Mouse (Mus musculus) cerebellum, postnatal 25 days (tissue): ENCODE measurements at regions not wholly inside any gene's neighbourhood (a gene's known extent, or its start where the extent isn't known, plus 50 kb on each side); places are given as distances from the start of the nearest gene placed in this dataset.

ENCODE experiments used
- DNase-seq, 2 experiments: peaks; one replicate each; pipeline ENCODE4 v3.0.0; 2021; ENCODE audit warnings: mixed read lengths in 2 of 2

DNA sequence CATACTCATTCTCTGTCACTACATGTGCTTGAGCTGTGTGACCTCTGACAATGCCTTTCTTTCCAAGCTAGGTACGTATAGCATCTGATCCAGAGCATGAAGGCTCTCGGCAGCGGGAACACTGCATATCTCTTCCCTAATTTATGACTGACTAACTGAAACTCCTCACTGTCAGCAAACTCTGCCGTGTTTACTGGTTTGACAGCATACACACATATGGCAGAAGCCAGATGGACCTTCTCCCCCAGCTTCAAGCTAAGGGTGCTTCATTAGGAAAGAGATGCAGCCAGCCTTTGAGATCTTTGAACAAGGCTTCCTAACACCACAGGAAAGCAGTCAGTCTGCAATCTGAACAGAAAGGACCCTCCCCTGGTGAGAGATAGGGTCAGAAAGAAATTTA, 186.9 kb upstream of the Acvr2a start:
- no peak for DNase-seq

DNA sequence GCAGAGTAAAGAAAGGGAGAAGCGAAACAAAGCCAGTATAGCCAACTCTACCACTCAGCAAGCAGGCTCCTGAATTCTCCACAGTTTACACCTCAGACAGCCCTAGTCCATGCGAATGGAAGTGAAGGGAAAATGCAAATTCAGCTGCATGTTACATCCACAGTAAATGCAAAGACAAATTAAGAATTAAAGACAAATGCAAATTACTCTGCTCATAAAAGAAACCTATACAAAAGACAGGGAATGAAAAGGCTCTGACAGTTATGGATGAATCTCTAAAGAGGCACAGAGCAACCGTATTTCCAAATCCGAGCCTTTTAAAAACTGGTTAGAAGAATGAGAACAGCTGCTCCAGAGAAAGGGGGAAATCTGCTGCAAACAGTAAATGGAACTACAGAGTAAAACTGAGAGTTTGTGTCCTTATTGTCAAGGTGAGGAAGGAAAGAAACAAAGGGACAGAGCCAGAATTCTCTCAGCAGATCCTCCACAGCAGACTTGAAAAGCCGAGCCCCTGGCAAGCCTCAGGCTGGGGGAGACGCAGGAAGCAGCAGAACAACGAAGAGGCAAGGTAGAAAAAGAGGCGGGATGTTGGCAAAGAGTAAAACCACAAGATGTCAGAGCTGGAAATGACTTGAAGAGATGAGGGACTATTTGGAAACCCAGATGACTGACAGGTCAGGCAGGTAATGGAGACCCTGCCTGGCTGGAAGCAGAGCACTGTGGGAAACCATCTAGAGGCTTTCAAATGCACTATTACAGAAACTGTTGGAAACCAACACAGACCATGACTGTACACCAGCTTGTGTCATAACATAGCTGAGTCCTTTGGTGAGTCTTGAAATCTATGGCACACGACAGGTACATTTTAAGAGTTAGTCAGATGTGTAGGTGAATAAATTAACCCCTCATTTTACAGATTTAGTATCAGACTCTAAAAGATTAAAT, 184.5 kb upstream of the Acvr2a start:
- no peak for DNase-seq

DNA sequence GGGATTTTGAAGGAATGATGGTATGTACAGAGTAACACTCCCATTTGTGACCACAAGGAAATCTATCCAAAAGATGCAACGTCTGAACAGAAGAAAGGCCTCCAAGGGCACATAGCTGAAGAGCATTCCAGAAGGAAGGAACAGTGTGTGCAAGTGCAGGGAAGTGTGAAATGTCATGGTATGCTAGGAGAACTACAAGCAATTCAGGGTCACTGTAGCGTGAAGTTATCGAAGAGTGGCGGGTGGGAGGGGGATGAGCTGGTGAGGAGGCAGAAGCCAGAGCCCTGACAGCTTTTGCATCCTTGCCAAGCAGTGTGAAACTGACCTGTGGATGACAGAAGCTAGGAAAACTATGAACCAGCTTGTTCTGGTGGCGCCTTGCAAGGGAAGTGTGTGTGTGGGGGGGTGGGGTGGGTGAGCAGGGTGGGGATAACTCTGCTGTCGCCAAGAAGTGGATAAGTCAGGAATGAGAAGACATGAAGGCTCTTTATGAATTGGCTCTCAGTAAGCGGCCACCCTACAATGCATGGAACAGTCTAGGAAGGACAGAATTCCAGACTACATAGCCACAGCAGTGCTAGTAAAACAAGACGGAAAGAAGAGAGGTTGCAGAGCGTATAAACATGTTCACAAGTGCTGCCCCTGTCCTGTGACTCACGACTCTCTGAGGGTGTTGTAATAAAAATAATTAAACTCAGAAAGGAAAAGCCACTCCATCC, 179.3 kb upstream of the Acvr2a start:
- DNase-seq: peak in 1 of 2 experiments; percentile 2

DNA sequence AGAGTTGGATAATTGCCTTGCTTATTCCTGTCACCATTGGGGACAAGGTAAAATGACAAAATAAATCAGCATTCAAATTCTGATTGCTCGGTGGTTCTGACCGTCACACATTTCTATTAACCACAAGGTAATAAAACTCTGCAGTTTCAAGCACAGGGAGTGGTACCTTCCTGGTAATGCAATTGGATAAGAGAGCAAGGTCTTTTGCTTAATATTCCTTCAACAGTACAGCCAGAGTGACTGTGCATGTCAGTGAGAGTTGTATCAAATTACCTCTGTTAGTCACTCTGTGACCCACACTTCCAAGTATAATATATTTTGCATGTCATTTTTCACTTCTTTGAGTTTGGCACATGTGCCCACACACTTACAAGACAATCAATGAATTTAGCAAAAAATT, 177.8 kb upstream of the Acvr2a start:
- no peak for DNase-seq

DNA sequence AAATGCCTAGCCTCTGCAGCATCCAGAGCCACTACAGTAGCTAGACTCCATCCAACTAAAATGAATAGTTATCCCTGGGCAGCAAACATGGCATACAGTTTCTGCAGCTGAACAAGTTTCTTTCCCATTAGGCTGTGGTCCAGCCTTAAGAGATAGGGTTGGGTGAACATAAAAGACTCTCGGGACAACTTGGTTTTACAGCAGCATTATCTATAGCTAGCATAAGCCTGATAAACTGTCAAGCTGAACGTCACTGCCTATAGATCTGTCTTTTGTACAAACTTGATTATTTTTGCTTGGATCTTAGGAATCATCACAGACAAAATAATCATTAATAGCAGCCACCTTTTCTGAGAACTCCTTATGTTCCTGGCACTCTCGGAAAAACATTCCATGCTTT, 169.8 kb upstream of the Acvr2a start:
- no peak for DNase-seq

DNA sequence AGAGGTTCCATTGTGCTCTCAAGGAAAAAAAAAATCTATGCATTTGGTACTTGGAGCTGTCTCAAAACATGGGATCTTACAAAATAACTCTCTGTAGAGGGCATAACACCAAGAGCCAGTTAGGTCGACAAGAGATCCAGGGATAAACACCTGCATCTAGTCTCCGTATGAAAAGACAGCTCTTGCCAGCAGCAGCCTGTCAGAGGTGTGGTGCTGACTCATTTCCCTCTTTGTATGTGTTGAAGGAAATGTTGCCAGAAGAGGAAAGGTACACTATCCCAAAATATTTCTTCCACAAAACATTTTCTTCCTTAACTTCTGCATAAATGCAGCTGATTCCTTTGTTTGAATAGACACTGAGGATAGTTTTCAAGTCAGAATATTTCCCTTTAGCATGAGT, 163.6 kb upstream of the Acvr2a start:
- DNase-seq: no peak

DNA sequence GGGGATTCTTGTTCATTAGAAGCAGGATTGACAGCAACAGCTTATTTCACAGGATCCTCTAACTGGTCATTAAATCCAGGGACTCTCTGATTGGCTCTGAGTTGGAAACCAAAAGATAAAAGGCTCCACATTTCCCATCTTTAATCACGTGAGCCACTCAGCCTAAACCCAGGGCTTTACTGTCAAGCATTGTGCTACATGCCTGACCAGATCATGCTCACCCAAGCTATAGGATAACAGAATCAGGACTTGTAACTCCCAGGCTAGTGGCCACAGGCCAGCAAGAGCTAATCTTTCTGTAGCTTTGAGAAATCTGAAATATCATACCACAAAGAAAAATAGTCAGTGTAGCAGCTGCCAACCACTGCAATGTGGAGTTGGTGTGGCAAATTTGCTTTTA, 152.7 kb upstream of the Acvr2a start:
- DNase-seq: no peak

DNA sequence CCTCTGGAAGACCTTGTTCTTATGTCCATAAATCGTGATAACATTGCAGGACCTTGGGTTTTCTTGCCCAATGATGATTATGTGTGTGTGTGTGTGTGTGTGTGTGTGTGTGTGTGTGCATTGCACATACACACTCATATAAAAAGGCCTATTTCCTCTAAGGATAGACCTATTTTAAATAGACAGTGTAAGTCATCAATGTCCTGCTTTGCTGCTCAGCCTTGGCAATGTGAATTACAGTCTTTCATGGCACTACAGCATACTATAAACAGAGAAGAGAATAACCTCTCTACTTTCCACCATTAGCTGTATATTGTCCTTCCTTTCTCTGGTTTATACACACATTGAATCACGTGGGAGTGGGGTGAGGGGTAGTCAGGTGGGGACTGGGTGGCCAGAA, 148.8 kb upstream of the Acvr2a start:
- no peak for DNase-seq

DNA sequence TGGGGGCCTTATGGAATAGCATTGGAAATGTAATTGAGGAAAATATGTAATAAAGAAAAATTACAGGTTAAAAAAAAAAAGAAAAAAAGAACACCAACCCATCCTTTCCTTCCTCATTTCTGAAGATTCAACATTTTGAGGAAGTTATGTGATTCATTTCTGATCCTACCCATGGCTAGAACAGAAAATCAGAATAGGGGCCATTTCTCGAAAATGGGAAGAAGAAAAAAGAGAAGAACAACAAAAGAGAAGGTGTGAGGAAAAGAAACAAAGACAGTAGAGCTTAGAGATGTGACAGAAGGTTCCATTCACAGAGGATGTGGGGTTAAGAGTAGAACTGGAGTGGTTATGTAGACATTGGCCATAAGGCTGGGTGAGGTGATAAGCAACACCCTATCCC, 124.8 kb upstream of the Acvr2a start:
- DNase-seq: no peak

DNA sequence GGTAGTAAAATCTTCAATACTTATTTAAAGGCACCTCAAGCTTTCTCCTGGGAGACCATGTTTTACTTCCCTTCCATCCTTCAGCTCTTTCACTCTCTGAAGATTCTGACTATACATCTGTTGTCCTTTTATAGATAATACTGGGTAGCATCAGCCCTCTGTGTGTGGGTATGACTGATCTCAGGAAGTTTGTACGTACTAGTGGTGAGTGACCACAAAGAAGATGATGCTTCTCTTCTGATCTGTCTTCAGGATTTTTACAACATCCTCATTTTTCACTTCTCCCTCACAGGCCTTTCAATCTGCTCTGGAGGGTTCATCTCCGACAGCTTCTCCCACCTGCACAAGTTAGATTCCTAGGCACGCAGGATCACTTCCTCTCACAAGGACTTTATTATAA, 119.4 kb upstream of the Acvr2a start:
- DNase-seq: no peak

DNA sequence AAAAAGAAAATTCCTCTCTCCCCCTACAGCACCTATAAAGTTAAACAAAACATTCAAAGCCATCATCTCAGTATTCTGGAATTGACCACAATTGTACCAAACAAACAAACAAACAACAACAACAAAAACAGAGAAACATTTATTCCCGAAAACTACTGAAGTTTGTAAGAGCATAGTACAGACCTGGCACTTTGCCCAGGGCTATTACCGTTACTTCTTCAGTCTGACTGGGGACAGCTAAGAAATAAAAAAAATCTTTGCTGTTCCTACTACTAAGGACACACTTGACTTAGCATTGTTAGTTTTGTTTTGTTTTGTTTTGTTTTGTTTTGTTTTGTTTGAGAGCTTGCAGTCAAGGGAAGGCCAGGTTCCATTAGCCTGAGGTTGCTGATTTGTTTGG, 113.0 kb upstream of the Acvr2a start:
- DNase-seq: peak in 1 of 2 experiments; percentile 8

DNA sequence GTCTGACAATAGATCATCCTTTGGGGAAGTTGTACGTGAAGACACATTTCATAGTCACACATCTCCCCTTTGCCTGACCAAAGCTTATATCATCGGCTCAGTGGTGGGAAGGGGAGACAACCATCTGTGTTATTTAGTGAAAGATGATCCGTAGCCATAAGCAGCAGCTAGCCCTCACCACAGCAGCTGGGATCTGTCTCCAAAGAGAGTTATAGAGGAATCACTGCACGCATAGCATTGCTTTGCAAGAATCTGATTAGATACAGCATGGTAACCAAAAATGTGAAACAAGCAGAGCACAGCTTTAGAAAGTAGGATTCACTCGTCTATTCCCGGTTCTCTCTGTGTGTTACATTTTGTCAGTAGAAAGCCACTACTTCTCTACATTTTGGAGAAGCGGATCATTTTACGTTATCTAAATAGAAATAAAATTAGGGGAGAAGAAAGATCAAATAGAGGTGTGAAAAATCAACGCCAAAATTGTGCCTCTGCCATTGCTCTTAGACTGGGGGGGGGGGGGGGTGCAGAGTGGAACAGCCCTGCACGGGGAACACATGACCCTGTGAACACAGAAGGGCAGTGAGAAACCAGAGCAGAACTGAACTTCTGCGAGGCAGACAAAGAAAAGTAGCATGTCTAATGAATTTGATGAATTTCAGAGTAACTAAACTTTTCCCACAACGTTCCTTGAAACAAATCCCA, 108.7 kb upstream of the Acvr2a start:
- DNase-seq: no peak

DNA sequence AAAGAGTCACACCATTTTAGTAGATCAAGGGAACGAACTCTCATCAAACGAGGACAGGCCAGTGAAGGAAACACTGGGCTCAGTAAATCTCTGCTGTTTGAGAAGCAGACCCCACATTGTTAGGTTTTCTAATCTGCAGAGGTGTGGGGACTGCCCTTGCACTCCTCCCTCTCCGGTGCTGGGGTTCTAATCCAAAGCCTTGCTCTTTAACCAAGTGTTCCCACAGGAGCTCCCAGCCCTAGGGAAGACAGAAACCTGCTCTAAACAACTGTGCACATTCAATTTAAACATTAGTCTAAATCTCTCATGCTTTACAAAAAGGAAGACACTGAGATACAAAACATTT, 108.1 kb upstream of the Acvr2a start:
- no peak for DNase-seq

DNA sequence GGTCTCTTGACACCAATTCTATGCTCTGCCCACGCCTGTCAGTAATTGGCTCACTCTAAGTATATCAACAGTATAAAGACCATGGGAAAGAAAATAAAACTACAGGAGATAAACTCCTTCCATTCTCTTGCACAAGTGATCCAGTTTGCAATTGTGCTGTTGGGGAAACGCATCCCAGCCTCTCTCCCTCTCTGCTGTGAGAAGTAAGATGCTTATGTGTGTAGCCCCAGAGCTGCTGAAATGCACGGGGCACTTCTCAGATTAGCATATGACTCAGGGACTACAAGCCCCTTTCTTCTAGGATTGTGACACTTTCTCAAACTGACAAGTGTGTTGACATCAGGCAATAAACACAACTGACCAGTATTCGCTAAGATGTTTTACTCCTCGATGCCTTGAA, 107.7 kb upstream of the Acvr2a start:
- no peak for DNase-seq

DNA sequence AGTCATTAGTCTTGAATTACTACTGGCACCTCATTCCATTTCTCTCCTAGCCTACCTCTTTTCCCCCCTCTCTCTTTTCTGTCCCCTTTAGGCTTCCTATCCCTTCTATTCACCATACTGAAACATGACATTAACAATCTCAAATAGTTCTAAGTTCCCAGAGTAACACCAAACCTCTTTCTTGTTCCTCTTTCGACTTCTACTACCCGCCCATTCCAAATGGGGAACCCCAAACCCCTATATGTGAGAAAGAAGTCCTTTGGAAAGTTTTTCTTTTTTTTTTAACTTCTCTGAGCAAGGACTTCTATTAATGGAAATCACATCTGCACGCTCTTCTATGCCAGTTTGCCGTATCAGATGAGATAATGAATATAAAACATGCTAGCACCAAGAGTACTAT, 97.7 kb upstream of the Acvr2a start:
- no peak for DNase-seq

DNA sequence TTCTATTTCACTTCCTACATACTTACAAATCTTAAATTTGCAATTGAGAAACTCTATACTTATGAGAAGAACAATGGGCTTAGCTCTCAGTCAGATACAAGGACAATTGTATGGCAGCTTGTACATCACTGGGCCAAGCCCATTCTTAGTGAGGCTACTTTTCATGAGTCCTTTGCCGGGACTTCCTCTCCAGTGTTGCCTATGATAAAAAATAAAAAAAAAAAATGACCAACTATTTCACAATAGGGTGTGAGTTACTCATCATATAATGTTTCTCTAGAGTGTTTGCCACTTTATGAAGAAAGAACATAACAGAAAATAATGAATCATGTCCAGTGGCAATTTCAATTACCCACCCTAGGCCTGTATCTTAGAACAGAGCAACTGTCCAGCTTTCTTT, 96.1 kb upstream of the Acvr2a start:
- no peak for DNase-seq

DNA sequence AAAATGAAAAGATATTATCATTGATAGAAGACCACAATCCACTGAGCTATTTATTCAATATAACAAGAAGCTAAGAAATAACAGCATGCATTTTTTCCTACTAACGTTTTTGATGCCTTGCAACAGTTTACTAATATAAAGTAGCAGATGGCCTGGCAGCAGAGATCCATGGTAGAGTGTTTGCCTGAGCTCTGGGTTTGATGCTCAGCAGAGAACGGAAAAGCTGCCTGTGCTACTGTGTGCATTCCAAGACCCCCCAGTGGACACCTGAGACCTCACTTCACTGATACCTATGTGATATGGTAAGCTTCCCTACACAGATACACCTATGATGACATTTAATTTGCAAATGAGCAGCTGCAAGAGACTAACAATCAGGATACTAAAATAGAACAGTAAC, 95.6 kb upstream of the Acvr2a start:
- peak; percentile 7 to 11 for DNase-seq

DNA sequence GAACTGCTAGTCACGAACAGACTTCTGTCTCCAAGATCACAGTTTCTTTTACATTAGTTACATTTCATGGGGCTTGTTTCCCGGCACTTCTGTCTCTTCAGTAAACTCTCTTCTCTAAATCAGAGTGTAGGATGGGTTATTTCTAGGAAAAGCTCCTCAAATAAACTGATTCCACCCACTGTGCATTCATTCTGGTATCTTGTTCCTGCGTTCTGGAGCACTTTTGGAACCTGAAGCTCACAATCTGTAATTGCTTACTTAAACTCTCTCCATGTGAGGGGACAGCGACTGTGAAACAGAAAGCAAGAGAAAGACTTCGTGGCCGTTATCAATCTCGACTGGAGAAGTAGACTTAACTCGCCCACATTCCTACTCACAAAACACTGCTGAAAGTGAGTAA, 83.1 kb upstream of the Acvr2a start:
- DNase-seq: no peak

DNA sequence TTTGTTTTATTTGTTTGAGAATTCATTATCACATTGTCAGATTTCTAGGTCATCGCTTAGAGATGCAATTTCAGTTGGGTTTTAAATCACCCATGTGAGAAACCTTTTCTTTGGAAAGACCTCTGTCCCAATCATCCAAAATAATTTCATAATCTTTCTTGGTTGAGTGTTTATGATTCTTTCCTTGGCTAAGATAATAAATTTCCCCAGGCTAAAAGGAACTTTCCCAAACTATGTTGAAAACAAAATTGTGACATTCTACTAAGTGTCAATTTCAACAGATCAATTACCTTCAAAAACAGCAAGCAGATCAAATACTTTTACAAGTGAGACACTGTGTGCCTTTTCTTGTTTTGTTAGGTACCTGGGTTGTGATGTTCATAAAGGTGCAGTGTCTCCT, 80.0 kb upstream of the Acvr2a start:
- no peak for DNase-seq

DNA sequence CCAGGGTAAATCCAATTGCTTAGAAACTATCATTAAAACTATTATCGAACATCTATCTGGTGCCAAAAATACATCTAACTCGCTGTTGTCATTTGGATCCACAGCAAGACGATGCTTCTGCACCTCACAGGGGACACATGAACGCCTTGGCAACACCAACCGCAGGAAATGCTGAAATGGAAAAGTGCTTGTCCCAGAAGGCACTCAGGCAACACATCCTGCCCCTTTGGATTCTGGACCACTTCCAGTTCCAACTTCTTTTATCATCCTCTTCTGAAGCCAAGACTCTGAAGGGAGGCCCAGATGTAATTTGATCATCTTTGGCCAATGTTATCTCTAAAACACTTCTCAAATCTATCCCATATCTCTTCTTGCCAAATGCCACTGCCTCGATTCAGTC, 79.4 kb upstream of the Acvr2a start:
- no peak for DNase-seq

DNA sequence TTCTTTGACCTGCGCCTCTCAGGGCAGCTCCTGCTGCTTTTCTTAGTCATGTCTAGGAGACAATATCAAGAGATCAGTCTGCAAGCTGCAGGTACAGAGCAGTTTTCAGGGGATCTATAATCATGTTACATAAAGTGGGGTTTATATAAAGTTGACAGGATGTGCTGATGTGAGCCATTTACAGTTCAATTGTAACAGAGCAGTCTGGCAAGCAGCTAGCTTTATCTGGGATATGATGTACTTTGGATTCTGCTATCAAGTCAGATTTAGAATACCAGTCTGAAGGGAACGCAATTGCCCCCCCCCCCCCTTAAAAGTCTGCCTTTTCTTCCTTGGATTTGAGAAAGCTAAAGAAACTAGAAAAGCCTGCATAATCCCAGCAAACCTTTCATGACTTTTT, 77.6 kb upstream of the Acvr2a start:
- no peak for DNase-seq
